Mouse (Mus musculus) forebrain, embryonic 11.5 days (tissue): Measurements from ENCODE around the gene Wtip. TPM values are rescaled to one million over a fixed set of nuclear protein-coding genes. Genes with fewer than 3 reads are reported as not detected.
"Not testable (repeated sequence)": the region's sequence is repeated elsewhere in the genome, so short reads cannot be mapped to it uniquely, and the experiment has no call there.

Experiments used
- ATAC-seq: fragments of 200-750 bp; cut with Nextera tagmentation; replicated peaks from 2 replicates; pipeline ENCODE4 v1.8.0; 2017; ENCODE audit warnings: moderate TSS enrichment; ENCODE audit not compliant: low FRiP score
- DNase-seq: peaks from one replicate; pipeline ENCODE4 v3.0.0-alpha.2; 2017; ENCODE audit warnings: low spot score
- H3K27ac ChIP-seq: fragments of 300-500 bp; sonication (generic); 2 replicates; pipeline ENCODE4 v1.5.1; 2014; ENCODE audit warnings: low read depth, low read length
- H3K27me3 ChIP-seq: fragments of 300-500 bp; sonication (generic); 2 replicates; pipeline ENCODE4 v1.6.1; 2014; ENCODE audit warnings: mild to moderate bottlenecking, low read length, mixed read lengths; ENCODE audit not compliant: control insufficient read depth, insufficient read depth
- H3K36me3 ChIP-seq: fragments of 300-500 bp; sonication (generic); 2 replicates; pipeline ENCODE4 v1.6.1; 2014; ENCODE audit warnings: mild to moderate bottlenecking, low read length, moderate library complexity, mixed read lengths; ENCODE audit not compliant: control insufficient read depth, insufficient read depth
- H3K4me1 ChIP-seq: fragments of 300-500 bp; sonication (generic); replicated peaks from 2 replicates; pipeline ENCODE4 v1.6.1; 2014; ENCODE audit warnings: low read length, mixed read lengths; ENCODE audit not compliant: control insufficient read depth, insufficient read depth
- H3K4me2 ChIP-seq: fragments of 300-500 bp; sonication (generic); 2 replicates; pipeline ENCODE4 v1.6.1; 2014; ENCODE audit warnings: low read depth, mild to moderate bottlenecking, low read length, moderate library complexity, mixed read lengths; ENCODE audit not compliant: severe bottlenecking
- H3K4me3 ChIP-seq: fragments of 300-500 bp; sonication (generic); 2 replicates; pipeline ENCODE4 v1.5.1; 2014; ENCODE audit warnings: low read depth, low read length
- H3K9ac ChIP-seq: fragments of 300-500 bp; sonication (generic); 2 replicates; pipeline ENCODE4 v1.6.1; 2014; ENCODE audit warnings: low read length
- H3K9me3 ChIP-seq: fragments of 300-500 bp; sonication (generic); 2 replicates; pipeline ENCODE4 v1.6.1; 2016; ENCODE audit warnings: low read length, mixed read lengths; ENCODE audit not compliant: control insufficient read depth
- WGBS: fragments of 180-500 bp; shearing (Covaris S2); extraction: QIAGEN DNeasy Blood & Tissue Kit; methylation state at CpG from one replicate; pipeline ENCODE4 v1.1.7; 2014; 5-methylcytosine and 5-hydroxymethylcytosine counted together
- polyA plus RNA-seq: library from polyadenylated mRNA; unstranded; fragments of >200 nt; fragmentation: Nextera tagmentation; extraction: Ambion mirVana; gene quantifications from 2 replicates; pipeline ENCODE4 v1.2.1, GENCODE M21; 2014

Gene Wtip
- polyA plus RNA-seq, 1 experiment from 2014 or later, result 3.9 TPM

DNA sequence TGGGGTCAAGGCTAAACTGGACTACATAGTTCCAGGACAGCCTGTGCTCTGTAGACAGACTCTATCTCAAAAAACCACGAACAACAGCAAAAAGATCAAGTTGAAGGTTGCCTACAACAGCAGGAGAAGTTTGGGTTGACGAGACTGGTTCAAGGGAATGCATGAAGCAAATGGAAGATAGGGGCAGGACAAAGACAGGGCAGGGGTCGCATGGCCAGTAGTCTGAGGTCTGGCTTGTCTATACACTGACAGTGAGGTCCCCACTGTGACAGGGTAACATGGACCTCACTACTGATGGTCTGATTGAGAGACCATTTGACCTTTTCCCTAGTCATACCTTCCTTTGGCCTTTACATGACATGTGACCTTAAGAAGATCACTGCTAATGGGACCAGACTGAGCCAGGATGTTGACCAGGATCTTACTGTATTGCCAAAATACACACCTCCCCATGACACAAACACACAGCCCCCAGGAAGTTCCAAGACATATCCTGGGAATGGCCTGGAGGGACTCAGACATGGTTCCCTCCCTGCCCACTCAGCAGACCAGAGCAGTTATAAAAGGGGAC lies 38.1 kb downstream of the Wtip start, which contains the start of gene Scgb1b30:
Gene Scgb1b30, plus strand, starts transcription at position 521 of the 571 bp plus-strand sequence.
- no peak within 1 kb of the TSS for H3K4me3 ChIP-seq
- DNase-seq (no peak), ATAC-seq (no peak)
- no peak within 1 kb of the TSS for H3K27ac ChIP-seq
- 69% methylated on average over 3 of the region's 3 CpGs for WGBS
- H3K27me3 ChIP-seq, result no peaks in the 10 kb centered on the region
- no peaks in the 10 kb centered on the region for H3K4me1 ChIP-seq
- no peak within 1 kb of the TSS for H3K9ac ChIP-seq
- H3K4me2 ChIP-seq, result no peak within 1 kb of the TSS
- H3K9me3 ChIP-seq, result no peaks in the 10 kb centered on the region; the same call in 1 of the 2 replicates
- H3K36me3 ChIP-seq, result no peaks in the 10 kb centered on the region

DNA sequence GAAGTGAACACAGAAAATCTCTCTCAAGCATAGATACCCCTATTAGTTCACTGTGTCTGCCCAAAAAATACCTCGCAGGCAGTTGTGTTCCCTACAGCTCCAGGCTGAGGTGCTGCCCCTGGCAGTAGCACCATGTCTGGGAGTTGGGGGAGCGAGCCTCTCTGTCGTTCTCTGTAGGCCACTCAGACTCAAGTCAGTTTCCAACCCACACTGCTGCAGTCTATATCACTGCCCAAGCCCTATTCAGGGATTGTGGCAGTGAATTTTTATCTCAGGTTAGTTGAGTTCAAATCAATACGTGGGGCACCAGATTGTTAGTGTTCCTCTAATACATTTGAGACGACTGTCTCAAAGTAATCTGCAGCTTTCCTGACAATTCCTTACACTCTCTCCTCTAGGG lies 64.9 kb downstream of the Wtip start:
- H3K27ac ChIP-seq, H3K36me3 ChIP-seq, ATAC-seq, H3K9ac ChIP-seq, H3K4me2 ChIP-seq, H3K9me3 ChIP-seq, DNase-seq, H3K4me3 ChIP-seq, H3K27me3 ChIP-seq, H3K4me1 ChIP-seq: not testable (repeated sequence)
- WGBS, result 83% methylated on average over 5 of the region's 5 CpGs

Other genes starting within 250 kb of the Wtip start
- not detected in 2 replicates for gene Scgb2b26, start 188.2 kb downstream of the Wtip start, polyA plus RNA-seq
- not detected in 2 replicates for gene Scgb2b27, start 119.3 kb downstream of the Wtip start, polyA plus RNA-seq
- gene Scgb1b27, start 111.8 kb downstream of the Wtip start, polyA plus RNA-seq, result not detected in 2 replicates
- not detected in 2 replicates for gene Scgb1b30, start 37.8 kb downstream of the Wtip start, polyA plus RNA-seq
- gene Uba2, start 36.3 kb upstream of the Wtip start, polyA plus RNA-seq, result 270 and 276 TPM in 2 replicates
- gene Pdcd2l, start 63.4 kb upstream of the Wtip start, polyA plus RNA-seq, result 62.3 and 66.5 TPM in 2 replicates
- 376 and 377 TPM in 2 replicates for gene Gpi1, start 97.1 kb upstream of the Wtip start, polyA plus RNA-seq
- gene Gm6096, start 117.8 kb upstream of the Wtip start, polyA plus RNA-seq, result 0.60 TPM in 1 of 2 replicates, not detected in the other
- gene 4931406P16Rik, start 180.3 kb upstream of the Wtip start, polyA plus RNA-seq, result 27.4 and 32.7 TPM in 2 replicates